ENCODE assay signal across 29 mouse cellular contexts in genomic region chr2:169260636-169261035, GRCm38 (mm10).
A peak's percentile ranks its signal among the peaks of the same experiment; 100 is the strongest.
DNase-seq lines count a peak whose midpoint lies in the region; ATAC-seq lines count a peak whose summit lies in the region.
"Had no signal": no experiment of that assay in that cellular context is flagged by ENCODE, and none has a peak within 500 bp of the region (broad histone marks: within the 10 kb centered on the region; RNA-seq: fewer than 3 reads in every experiment).

No protein-coding gene starts in this region.

- H3K27me3 ChIP-seq in forebrain, embryonic 16.5 days (replicated peaks; ENCODE audit: control insufficient read depth, insufficient read depth, low read length) = no peaks in the 10 kb centered on the region
- H3K27me3 ChIP-seq in heart, embryonic 12.5 days (replicated peaks) = no peaks in the 10 kb centered on the region
- H3K27me3 ChIP-seq: embryonic facial prominence, embryonic 13.5 days; forebrain, embryonic 15.5 days; limb, embryonic 13.5 days; lung, embryonic 15.5 days had no signal

- no peak overlapping the region for H3K9ac ChIP-seq in forebrain, embryonic 16.5 days (replicated peaks; ENCODE audit: low read depth, low read length)
- no peak overlapping the region for H3K9ac ChIP-seq in heart, embryonic 12.5 days
- H3K9ac ChIP-seq: embryonic facial prominence, embryonic 13.5 days; forebrain, embryonic 15.5 days; heart, embryonic 13.5 days; hindbrain, embryonic 14.5 days; limb, embryonic 13.5 days; lung, embryonic 15.5 days had no signal

- ATAC-seq in forebrain, embryonic 16.5 days = no peak
- ATAC-seq in heart, embryonic 12.5 days (ENCODE audit: insufficient number of reproducible peaks, low FRiP score) = no peak
- ATAC-seq: forebrain, embryonic 15.5 days; intestine, postnatal 0 days had no signal

- H3K36me3 ChIP-seq in forebrain, embryonic 16.5 days (ENCODE audit: control insufficient read depth, insufficient read depth) = no peaks in the 10 kb centered on the region
- no peaks in the 10 kb centered on the region for H3K36me3 ChIP-seq in heart, embryonic 12.5 days
- H3K36me3 ChIP-seq: embryonic facial prominence, embryonic 13.5 days; forebrain, embryonic 10.5 days; forebrain, embryonic 15.5 days; G1E; heart, embryonic 13.5 days; limb, embryonic 13.5 days; lung, embryonic 15.5 days had no signal

- no peak overlapping the region for H3K4me3 ChIP-seq in forebrain, embryonic 16.5 days (replicated peaks; ENCODE audit: low read length)
- no peak overlapping the region for H3K4me3 ChIP-seq in heart, embryonic 12.5 days
- H3K4me3 ChIP-seq: embryonic facial prominence, embryonic 13.5 days; forebrain, embryonic 10.5 days; forebrain, embryonic 15.5 days; heart, adult 2 months; heart, embryonic 13.5 days; limb, embryonic 13.5 days; lung, embryonic 15.5 days had no signal

- H3K4me2 ChIP-seq in forebrain, embryonic 16.5 days (ENCODE audit: low read length) = no peak overlapping the region
- no peak overlapping the region for H3K4me2 ChIP-seq in heart, embryonic 12.5 days
- H3K4me2 ChIP-seq: embryonic facial prominence, embryonic 13.5 days; forebrain, embryonic 15.5 days; heart, embryonic 13.5 days; hindbrain, embryonic 14.5 days; limb, embryonic 13.5 days; liver, embryonic 11.5 days; lung, embryonic 15.5 days had no signal

- 88% methylated on average over 4 of the region's 4 CpGs for WGBS in forebrain, embryonic 16.5 days
- 79% methylated on average over 4 of the region's 4 CpGs for WGBS in heart, embryonic 12.5 days

- no peaks in the 10 kb centered on the region for H3K4me1 ChIP-seq in forebrain, embryonic 16.5 days (replicated peaks; ENCODE audit: control insufficient read depth, insufficient read depth, low read length)
- no peaks in the 10 kb centered on the region for H3K4me1 ChIP-seq in heart, embryonic 12.5 days (replicated peaks)
- H3K4me1 ChIP-seq: forebrain, embryonic 10.5 days; forebrain, embryonic 15.5 days; heart, embryonic 13.5 days; limb, embryonic 13.5 days; lung, embryonic 15.5 days had no signal

- H3K9me3 ChIP-seq in forebrain, embryonic 16.5 days (ENCODE audit: control insufficient read depth, low read length) = no peaks in the 10 kb centered on the region
- 0 out of 2 replicates have a peak, but pooled peaks cover 2% of the 10 kb centered on the region for H3K9me3 ChIP-seq in heart, embryonic 12.5 days (replicated peaks)
- H3K9me3 ChIP-seq: embryonic facial prominence, embryonic 13.5 days; forebrain, embryonic 10.5 days; forebrain, embryonic 15.5 days; heart, embryonic 13.5 days; limb, embryonic 13.5 days; lung, embryonic 15.5 days had no signal

- DNase-seq in layer of hippocampus, adult 9-10 months (ENCODE audit: low spot score) = peak; percentile 1
- DNase-seq in layer of hippocampus, postnatal 25 days (ENCODE audit: extremely low spot score in 1 of 2, low spot score in 1 of 2) = no peak
- peak; percentile 17 to 29 for DNase-seq in right cerebral cortex, adult 2 months (ENCODE audit: low spot score in 2 of 2)
- no peak for DNase-seq in right cerebral cortex, postnatal 4 days
- DNase-seq in left cerebral cortex, postnatal 14 days (ENCODE audit: low spot score in 2 of 2) = peak; percentile 28 to 67
- peak; percentile 47 for DNase-seq in telencephalon, adult 2 months (ENCODE audit: low read depth, low spot score)
- DNase-seq: adrenal gland, adult 8-10 months; cerebellum, adult 9-10 months; embryo, embryonic 11 days; heart, adult 2 months; heart, postnatal 10 days; kidney, adult 9 months; kidney, postnatal 10 days; lung, postnatal 36 days; midbrain, embryonic 14.5 days; thymus, adult 18-20 months; thymus, postnatal 25 days had no signal

- no peak overlapping the region for H3K27ac ChIP-seq in forebrain, embryonic 16.5 days (ENCODE audit: low read length)
- H3K27ac ChIP-seq in heart, embryonic 12.5 days (ENCODE audit: poor library complexity, severe bottlenecking) = no peak overlapping the region
- H3K27ac ChIP-seq: embryonic facial prominence, embryonic 13.5 days; forebrain, embryonic 10.5 days; forebrain, embryonic 15.5 days; heart, adult 2 months; heart, embryonic 13.5 days; hindbrain, embryonic 14.5 days; limb, embryonic 13.5 days; lung, embryonic 15.5 days had no signal

- intact Hi-C loops in left cerebral cortex, postnatal 14 days (cut with DNase I) = no loop called here

Comparison
In these comparisons a context has a peak if more than half of its experiments do, and no peak if none do; other contexts are left out.
1. DNase-seq: peak in layer of hippocampus, adult 9-10 months (single experiment), right cerebral cortex, adult 2 months (2 of 2), left cerebral cortex, postnatal 14 days (2 of 2) and telencephalon, adult 2 months (single experiment); none in layer of hippocampus, postnatal 25 days (0 of 2) and right cerebral cortex, postnatal 4 days (single experiment).